Mouse (Mus musculus): ENCODE measurements at regions not wholly inside any gene's neighbourhood (a gene's known extent, or its start where the extent isn't known, plus 50 kb on each side); places are given as distances from the start of the nearest gene placed in this dataset.

- Histone ChIP-seq H3K9ac (replicated peaks; ENCODE audit: low read depth, low read length) (no peak overlapping the region), H3K4me1 (ENCODE audit: control insufficient read depth, insufficient read depth) (no peaks in the 10 kb centered on the region), H3K9me3 (replicated peaks; ENCODE audit: control insufficient read depth, low read length) (no peaks in the 10 kb centered on the region), H3K27ac (ENCODE audit: low read depth) (no peak overlapping the region), H3K36me3 (replicated peaks; ENCODE audit: control insufficient read depth, insufficient read depth, low read length) (no peaks in the 10 kb centered on the region), H3K27me3 (ENCODE audit: control insufficient read depth, insufficient read depth, low read length) (no peaks in the 10 kb centered on the region), H3K4me2 (ENCODE audit: low read depth, low read length) (no peak overlapping the region), H3K4me3 (ENCODE audit: low read depth, low read length) (no peak overlapping the region)
- ATAC-seq (ENCODE audit: insufficient read depth, low read depth) (no peak), DNase-seq (ENCODE audit: low spot score) (no peak)
- 80% methylated on average over 3 of the region's 3 CpGs for WGBS
- no peak for TF ChIP-seq CTCF (IDR thresholded peaks at IDR 0.05; ENCODE audit: low read depth)
- TF ChIP-seq EP300 (IDR thresholded peaks at IDR 0.05; ENCODE audit: low read depth) = no peak
These were observed 80.0 kb downstream of the Tex36 start for GRCm38 (mm10) chr7:133521936-133522335.

DNA sequence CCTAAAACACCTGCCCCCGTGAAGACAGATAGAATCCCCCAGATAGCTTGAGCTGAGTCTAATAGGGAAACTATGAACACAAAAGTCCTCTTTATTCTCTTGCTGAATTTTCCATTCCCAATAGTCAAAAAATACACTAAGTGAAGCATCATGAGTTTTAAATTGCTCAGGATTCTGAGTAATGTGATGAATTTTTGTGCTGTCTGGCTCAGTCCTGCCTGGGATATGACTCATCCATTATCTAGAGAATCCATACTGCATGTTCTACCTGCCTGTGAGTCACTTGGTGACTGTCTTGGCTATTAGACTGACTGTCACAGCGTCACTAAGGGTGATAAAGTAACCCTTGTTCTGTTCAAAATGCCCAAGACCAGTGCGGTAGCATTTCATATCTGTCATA is 83.0 kb downstream of the Tex36 start:
- no peak for DNase-seq (ENCODE audit: low spot score)
- TF ChIP-seq EP300 (IDR thresholded peaks at IDR 0.05; ENCODE audit: low read depth) = no peak
- no peak for TF ChIP-seq CTCF (IDR thresholded peaks at IDR 0.05; ENCODE audit: low read depth)
- 72% methylated on average over 3 of the region's 3 CpGs for WGBS
- no peak overlapping the region for H3K4me2 ChIP-seq (ENCODE audit: low read depth, low read length)
- no peak for ATAC-seq (ENCODE audit: insufficient read depth, low read depth)
- H3K36me3 ChIP-seq (replicated peaks; ENCODE audit: control insufficient read depth, insufficient read depth, low read length) = no peaks in the 10 kb centered on the region
- H3K4me3 ChIP-seq (ENCODE audit: low read depth, low read length) = no peak overlapping the region
- H3K9me3 ChIP-seq (replicated peaks; ENCODE audit: control insufficient read depth, low read length) = no peaks in the 10 kb centered on the region
- no peaks in the 10 kb centered on the region for H3K27me3 ChIP-seq (ENCODE audit: control insufficient read depth, insufficient read depth, low read length)
- no peaks in the 10 kb centered on the region for H3K4me1 ChIP-seq (ENCODE audit: control insufficient read depth, insufficient read depth)
- no peak overlapping the region for H3K9ac ChIP-seq (replicated peaks; ENCODE audit: low read depth, low read length)
- H3K27ac ChIP-seq (ENCODE audit: low read depth) = no peak overlapping the region

- 77% methylated on average over 5 of the region's 5 CpGs for WGBS
- H3K4me3 ChIP-seq (ENCODE audit: low read depth, low read length) = no peak overlapping the region
- DNase-seq (ENCODE audit: low spot score) = no peak
- ATAC-seq (ENCODE audit: insufficient read depth, low read depth) = no peak
- no peak overlapping the region for H3K9ac ChIP-seq (replicated peaks; ENCODE audit: low read depth, low read length)
- no peaks in the 10 kb centered on the region for H3K9me3 ChIP-seq (replicated peaks; ENCODE audit: control insufficient read depth, low read length)
- H3K36me3 ChIP-seq (replicated peaks; ENCODE audit: control insufficient read depth, insufficient read depth, low read length) = no peaks in the 10 kb centered on the region
- no peak overlapping the region for H3K27ac ChIP-seq (ENCODE audit: low read depth)
- H3K27me3 ChIP-seq (ENCODE audit: control insufficient read depth, insufficient read depth, low read length) = no peaks in the 10 kb centered on the region
- no peaks in the 10 kb centered on the region for H3K4me1 ChIP-seq (ENCODE audit: control insufficient read depth, insufficient read depth)
- TF ChIP-seq CTCF (IDR thresholded peaks at IDR 0.05; ENCODE audit: low read depth) = no peak
- TF ChIP-seq EP300 (IDR thresholded peaks at IDR 0.05; ENCODE audit: low read depth) = no peak
- H3K4me2 ChIP-seq (ENCODE audit: low read depth, low read length) = no peak overlapping the region
These were observed 84.4 kb downstream of the Tex36 start for GRCm38 (mm10) chr7:133517576-133517975.

DNA sequence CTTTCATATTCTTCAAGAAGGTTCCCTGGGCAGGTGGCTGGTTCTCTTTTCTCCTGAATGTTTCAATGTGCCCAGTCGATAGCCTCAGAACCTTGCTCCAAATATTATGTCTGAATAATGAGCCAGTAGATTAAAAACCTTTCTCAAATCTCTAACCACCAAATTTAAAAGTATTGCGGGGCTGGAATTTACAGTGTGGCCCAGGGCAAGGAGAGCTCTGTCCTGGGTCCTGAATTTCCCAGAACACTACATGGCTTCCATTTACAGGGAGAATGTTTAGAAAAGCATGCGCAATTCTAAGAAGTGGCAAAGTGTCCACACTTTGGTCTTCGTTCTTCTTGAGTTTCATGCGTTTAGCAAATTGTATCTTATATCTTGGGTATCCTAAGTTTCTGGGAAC is 91.0 kb downstream of the Tex36 start:
- no peaks in the 10 kb centered on the region for H3K9me3 ChIP-seq (replicated peaks; ENCODE audit: control insufficient read depth, low read length)
- H3K4me1 ChIP-seq (ENCODE audit: control insufficient read depth, insufficient read depth) = no peaks in the 10 kb centered on the region
- DNase-seq (ENCODE audit: low spot score) (peak; percentile 10), ATAC-seq (ENCODE audit: insufficient read depth, low read depth) (no peak)
- H3K4me2 ChIP-seq (ENCODE audit: low read depth, low read length) = no peak overlapping the region
- TF ChIP-seq EP300 (IDR thresholded peaks at IDR 0.05; ENCODE audit: low read depth) = no peak
- TF ChIP-seq CTCF (IDR thresholded peaks at IDR 0.05; ENCODE audit: low read depth) = no peak
- H3K27me3 ChIP-seq (ENCODE audit: control insufficient read depth, insufficient read depth, low read length) = no peaks in the 10 kb centered on the region
- WGBS = 48% methylated on average over 5 of the region's 5 CpGs
- no peak overlapping the region for H3K27ac ChIP-seq (ENCODE audit: low read depth)
- H3K4me3 ChIP-seq (ENCODE audit: low read depth, low read length) = no peak overlapping the region
- H3K9ac ChIP-seq (replicated peaks; ENCODE audit: low read depth, low read length) = no peak overlapping the region
- H3K36me3 ChIP-seq (replicated peaks; ENCODE audit: control insufficient read depth, insufficient read depth, low read length) = no peaks in the 10 kb centered on the region

DNA sequence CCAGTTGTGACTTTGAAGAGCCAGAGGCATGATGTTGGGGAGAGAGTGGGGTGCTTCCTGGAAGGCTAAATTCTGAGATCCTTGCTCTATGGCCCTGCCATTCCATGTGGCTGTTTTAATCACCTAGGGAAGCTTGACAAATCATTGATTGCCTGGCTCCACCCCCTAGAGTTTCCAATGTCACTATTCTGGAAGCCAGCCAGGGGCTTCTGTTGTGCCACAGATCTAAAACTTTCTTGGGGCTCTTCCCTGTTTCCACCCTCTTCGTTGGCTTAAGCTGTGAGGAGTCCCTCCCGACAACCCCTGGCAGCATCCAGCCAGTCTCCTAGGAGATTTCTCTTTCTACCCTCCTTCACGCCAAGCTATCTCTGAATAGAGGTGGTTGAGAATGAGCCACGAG is 92.5 kb downstream of the Tex36 start:
- WGBS = 45% methylated on average over 4 of the region's 4 CpGs
- DNase-seq (ENCODE audit: low spot score) (no peak), ATAC-seq (ENCODE audit: insufficient read depth, low read depth) (no peak)
- Histone ChIP-seq H3K4me2 (ENCODE audit: low read depth, low read length) (no peak overlapping the region), H3K4me1 (ENCODE audit: control insufficient read depth, insufficient read depth) (no peaks in the 10 kb centered on the region), H3K27me3 (ENCODE audit: control insufficient read depth, insufficient read depth, low read length) (no peaks in the 10 kb centered on the region), H3K9ac (replicated peaks; ENCODE audit: low read depth, low read length) (no peak overlapping the region), H3K9me3 (replicated peaks; ENCODE audit: control insufficient read depth, low read length) (no peaks in the 10 kb centered on the region), H3K36me3 (replicated peaks; ENCODE audit: control insufficient read depth, insufficient read depth, low read length) (no peaks in the 10 kb centered on the region), H3K4me3 (ENCODE audit: low read depth, low read length) (no peak overlapping the region), H3K27ac (ENCODE audit: low read depth) (no peak overlapping the region)
- TF ChIP-seq EP300 (IDR thresholded peaks at IDR 0.05; ENCODE audit: low read depth) (no peak), CTCF (IDR thresholded peaks at IDR 0.05; ENCODE audit: low read depth) (no peak)

- Histone ChIP-seq H3K9ac (replicated peaks; ENCODE audit: low read depth, low read length) (no peak overlapping the region), H3K4me1 (ENCODE audit: control insufficient read depth, insufficient read depth) (no peaks in the 10 kb centered on the region), H3K27me3 (ENCODE audit: control insufficient read depth, insufficient read depth, low read length) (no peaks in the 10 kb centered on the region), H3K36me3 (replicated peaks; ENCODE audit: control insufficient read depth, insufficient read depth, low read length) (no peaks in the 10 kb centered on the region), H3K27ac (ENCODE audit: low read depth) (no peak overlapping the region), H3K4me2 (ENCODE audit: low read depth, low read length) (no peak overlapping the region), H3K4me3 (ENCODE audit: low read depth, low read length) (no peak overlapping the region), H3K9me3 (replicated peaks; ENCODE audit: control insufficient read depth, low read length) (no peaks in the 10 kb centered on the region)
- WGBS = 78% methylated on average over 11 of the region's 11 CpGs
- no peak for TF ChIP-seq CTCF (IDR thresholded peaks at IDR 0.05; ENCODE audit: low read depth)
- no peak for TF ChIP-seq EP300 (IDR thresholded peaks at IDR 0.05; ENCODE audit: low read depth)
- ATAC-seq (ENCODE audit: insufficient read depth, low read depth) (no peak), DNase-seq (ENCODE audit: low spot score) (no peak)
These were observed 93.5 kb downstream of the Tex36 start for GRCm38 (mm10) chr7:133508370-133509012.

Data from heart, postnatal 0 days (tissue).